Mouse (Mus musculus): ENCODE measurements around the gene Plpp4. TPM values are rescaled to one million over a fixed set of nuclear protein-coding genes. Genes with fewer than 3 reads are reported as not detected.

Plpp4 gene
- polyA plus RNA-seq, 1 experiment = not detected

DNA sequence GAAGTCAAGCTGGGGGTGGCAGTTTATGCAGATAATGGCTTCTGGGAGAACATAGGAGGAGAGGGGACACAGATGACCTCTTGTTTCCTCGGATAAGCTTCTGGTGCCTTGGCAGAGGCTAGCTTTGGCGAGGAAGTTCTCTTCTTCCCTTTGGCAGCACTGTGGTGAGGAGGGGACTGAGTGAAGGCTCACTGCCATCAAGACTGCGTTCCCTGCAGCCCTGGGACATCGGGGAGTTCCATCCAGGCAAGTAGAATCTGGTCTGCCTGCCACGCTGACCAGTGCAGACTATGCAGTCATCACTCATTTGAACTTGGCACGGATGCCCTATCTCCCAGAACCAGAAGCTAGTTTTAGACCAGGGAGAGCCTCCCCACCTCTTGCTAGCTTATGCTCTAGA, 2.4 kb downstream of the Plpp4 start:
- no peak for TF ChIP-seq POLR2A (IDR thresholded peaks at IDR 0.05; ENCODE audit: low read depth, low read length)
- TF ChIP-seq CTCF (IDR thresholded peaks at IDR 0.05; ENCODE audit: extremely low read depth, insufficient read depth, insufficient read length, insufficient replicate concordance) = no peak
- 69% methylated on average over 6 of the region's 6 CpGs for WGBS
- Histone ChIP-seq H3K36me3 (ENCODE audit: control insufficient read depth, insufficient read depth, low read length) (no peaks in the 10 kb centered on the region), H3K4me1 (ENCODE audit: control insufficient read depth, insufficient read depth, insufficient read length) (no peaks in the 10 kb centered on the region), H3K27ac (ENCODE audit: insufficient read depth, low read length) (no peak overlapping the region), H3K4me3 (ENCODE audit: extremely low read depth, insufficient read depth, insufficient read length) (no peak overlapping the region), H3K27me3 (ENCODE audit: control insufficient read depth, insufficient read depth, low read length) (no peaks in the 10 kb centered on the region)
- no peak for DNase-seq (ENCODE audit: low read depth in 1 of 2, low spot score in 2 of 2)

DNA sequence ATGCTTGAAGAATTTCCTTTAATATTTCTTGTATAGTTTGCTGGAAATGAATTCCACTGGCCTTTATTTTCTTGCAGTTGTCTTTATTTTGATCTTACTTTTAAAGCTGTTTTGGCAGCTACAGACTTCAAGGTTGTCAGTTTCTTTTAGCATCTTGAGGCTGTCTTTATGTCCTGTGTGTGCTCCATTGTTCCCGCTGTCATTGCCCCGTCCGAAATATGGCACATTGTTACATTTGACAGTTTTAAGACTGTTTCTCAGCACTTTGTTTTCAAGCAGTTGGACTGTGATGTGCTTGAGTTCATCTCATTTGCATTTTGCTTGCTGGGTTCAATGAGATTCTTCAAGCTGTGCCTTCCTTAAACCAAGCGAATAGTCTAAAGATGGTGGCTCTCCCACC, 17.0 kb downstream of the Plpp4 start:
- 93% methylated on average over 4 of the region's 4 CpGs for WGBS
- no peak for TF ChIP-seq POLR2A (IDR thresholded peaks at IDR 0.05; ENCODE audit: low read depth, low read length)
- TF ChIP-seq CTCF (IDR thresholded peaks at IDR 0.05; ENCODE audit: extremely low read depth, insufficient read depth, insufficient read length, insufficient replicate concordance) = no peak
- DNase-seq (ENCODE audit: low read depth in 1 of 2, low spot score in 2 of 2) = no peak
- Histone ChIP-seq H3K36me3 (ENCODE audit: control insufficient read depth, insufficient read depth, low read length) (no peaks in the 10 kb centered on the region), H3K4me1 (ENCODE audit: control insufficient read depth, insufficient read depth, insufficient read length) (no peaks in the 10 kb centered on the region), H3K4me3 (ENCODE audit: extremely low read depth, insufficient read depth, insufficient read length) (no peak overlapping the region), H3K27me3 (ENCODE audit: control insufficient read depth, insufficient read depth, low read length) (no peaks in the 10 kb centered on the region), H3K27ac (ENCODE audit: insufficient read depth, low read length) (no peak overlapping the region)

DNA sequence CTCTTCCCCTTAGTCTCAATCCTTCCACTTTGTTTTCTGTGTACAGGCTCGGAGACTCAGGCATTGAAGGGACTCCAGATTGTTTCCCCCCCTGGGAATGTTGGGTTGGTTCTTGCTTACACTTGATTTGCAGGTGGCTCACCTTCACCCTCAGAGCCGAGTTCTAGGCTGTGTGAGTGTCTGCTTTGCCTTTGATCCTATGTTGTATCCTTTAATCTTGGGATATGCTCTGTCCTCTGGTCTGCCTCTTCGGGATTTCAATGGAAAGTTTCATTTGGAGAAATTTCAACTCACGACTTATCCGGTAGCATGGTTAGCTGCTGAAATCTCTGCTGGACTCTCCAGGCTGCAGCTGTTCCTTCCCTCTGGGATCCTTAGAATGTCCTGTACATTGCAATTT, 17.9 kb downstream of the Plpp4 start:
- H3K4me3 ChIP-seq (ENCODE audit: extremely low read depth, insufficient read depth, insufficient read length) = no peak overlapping the region
- TF ChIP-seq CTCF (IDR thresholded peaks at IDR 0.05; ENCODE audit: extremely low read depth, insufficient read depth, insufficient read length, insufficient replicate concordance) (no peak), POLR2A (IDR thresholded peaks at IDR 0.05; ENCODE audit: low read depth, low read length) (no peak)
- H3K36me3 ChIP-seq (ENCODE audit: control insufficient read depth, insufficient read depth, low read length) = no peaks in the 10 kb centered on the region
- DNase-seq (ENCODE audit: low read depth in 1 of 2, low spot score in 2 of 2) = no peak
- H3K4me1 ChIP-seq (ENCODE audit: control insufficient read depth, insufficient read depth, insufficient read length) = no peaks in the 10 kb centered on the region
- H3K27me3 ChIP-seq (ENCODE audit: control insufficient read depth, insufficient read depth, low read length) = no peaks in the 10 kb centered on the region
- H3K27ac ChIP-seq (ENCODE audit: insufficient read depth, low read length) = no peak overlapping the region
- WGBS = 84% methylated on average over 5 of the region's 5 CpGs

DNA sequence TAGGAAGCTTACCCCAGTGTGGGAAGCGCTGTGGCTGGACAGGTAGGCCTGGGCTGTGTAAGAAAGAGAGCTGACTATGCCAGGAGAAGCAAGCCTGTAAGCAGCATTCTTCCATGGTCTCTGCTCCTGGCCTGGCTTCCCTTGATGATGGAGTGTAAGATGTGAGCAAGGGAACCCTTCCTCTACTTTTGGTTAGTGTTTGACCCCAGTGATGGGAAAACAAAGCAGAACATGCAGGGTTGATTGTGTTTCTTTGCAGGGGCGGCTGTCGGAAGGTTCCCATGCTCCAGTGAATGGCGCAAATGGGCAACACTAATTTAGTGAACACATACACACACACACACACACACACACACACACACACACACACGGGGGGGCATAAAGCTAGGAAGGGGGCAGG, 20.9 kb downstream of the Plpp4 start:
- WGBS = 87% methylated on average over 5 of the region's 5 CpGs
- Histone ChIP-seq H3K27me3 (ENCODE audit: control insufficient read depth, insufficient read depth, low read length) (no peaks in the 10 kb centered on the region), H3K4me1 (ENCODE audit: control insufficient read depth, insufficient read depth, insufficient read length) (no peaks in the 10 kb centered on the region), H3K36me3 (ENCODE audit: control insufficient read depth, insufficient read depth, low read length) (no peaks in the 10 kb centered on the region), H3K4me3 (ENCODE audit: extremely low read depth, insufficient read depth, insufficient read length) (no peak overlapping the region), H3K27ac (ENCODE audit: insufficient read depth, low read length) (no peak overlapping the region)
- TF ChIP-seq CTCF (IDR thresholded peaks at IDR 0.05; ENCODE audit: extremely low read depth, insufficient read depth, insufficient read length, insufficient replicate concordance) (no peak), POLR2A (IDR thresholded peaks at IDR 0.05; ENCODE audit: low read depth, low read length) (no peak)
- DNase-seq (ENCODE audit: low read depth in 1 of 2, low spot score in 2 of 2) = no peak

DNA sequence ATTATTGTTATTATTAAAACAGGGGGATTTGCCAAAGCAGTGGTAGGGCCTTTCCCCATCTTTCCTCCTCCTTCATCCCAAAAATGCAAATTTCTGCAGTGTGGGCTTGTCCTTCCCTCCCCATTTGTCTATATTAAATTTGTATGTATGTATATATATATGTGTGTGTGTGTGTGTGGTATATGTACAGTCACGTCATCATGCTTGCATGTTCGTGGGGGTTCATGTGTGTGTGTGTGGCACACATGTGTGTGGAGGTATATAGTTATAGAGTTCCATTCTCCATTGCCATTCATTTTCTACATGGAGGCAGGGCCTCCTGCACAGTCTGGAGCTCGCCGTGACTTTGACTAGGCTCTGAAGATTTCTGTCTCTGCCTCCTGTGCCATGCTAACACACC, 22.0 kb downstream of the Plpp4 start:
- no peak for DNase-seq (ENCODE audit: low read depth in 1 of 2, low spot score in 2 of 2)
- WGBS = 93% methylated on average over 4 of the region's 4 CpGs
- no peak overlapping the region for H3K4me3 ChIP-seq (ENCODE audit: extremely low read depth, insufficient read depth, insufficient read length)
- H3K27ac ChIP-seq (ENCODE audit: insufficient read depth, low read length) = no peak overlapping the region
- TF ChIP-seq POLR2A (IDR thresholded peaks at IDR 0.05; ENCODE audit: low read depth, low read length) (no peak), CTCF (IDR thresholded peaks at IDR 0.05; ENCODE audit: extremely low read depth, insufficient read depth, insufficient read length, insufficient replicate concordance) (no peak)
- H3K27me3 ChIP-seq (ENCODE audit: control insufficient read depth, insufficient read depth, low read length) = no peaks in the 10 kb centered on the region
- no peaks in the 10 kb centered on the region for H3K36me3 ChIP-seq (ENCODE audit: control insufficient read depth, insufficient read depth, low read length)
- no peaks in the 10 kb centered on the region for H3K4me1 ChIP-seq (ENCODE audit: control insufficient read depth, insufficient read depth, insufficient read length)

DNA sequence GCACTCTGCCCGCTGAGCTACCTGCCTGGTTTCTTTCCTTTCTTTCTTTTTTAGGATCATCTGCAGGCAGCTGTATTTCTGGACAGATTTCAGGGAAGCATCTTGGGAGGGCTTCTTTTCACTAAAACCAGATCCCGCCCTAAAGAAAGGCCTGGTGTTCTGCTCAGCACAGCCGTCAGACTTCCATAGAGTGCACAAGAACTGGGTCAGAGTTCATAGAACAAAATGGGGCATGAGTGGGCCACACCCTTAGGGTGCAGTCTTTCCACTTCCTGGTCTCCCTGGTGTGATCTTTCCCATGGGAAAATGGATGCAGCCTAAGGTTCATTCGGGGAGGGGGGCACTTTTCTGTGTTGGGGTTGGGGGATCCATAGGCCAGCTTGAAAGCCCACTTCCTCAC, 22.4 kb downstream of the Plpp4 start:
- H3K36me3 ChIP-seq (ENCODE audit: control insufficient read depth, insufficient read depth, low read length) = no peaks in the 10 kb centered on the region
- WGBS = 79% methylated on average over 4 of the region's 4 CpGs
- H3K27me3 ChIP-seq (ENCODE audit: control insufficient read depth, insufficient read depth, low read length) = no peaks in the 10 kb centered on the region
- TF ChIP-seq POLR2A (IDR thresholded peaks at IDR 0.05; ENCODE audit: low read depth, low read length) = no peak
- TF ChIP-seq CTCF (IDR thresholded peaks at IDR 0.05; ENCODE audit: extremely low read depth, insufficient read depth, insufficient read length, insufficient replicate concordance) = no peak
- no peak overlapping the region for H3K27ac ChIP-seq (ENCODE audit: insufficient read depth, low read length)
- DNase-seq (ENCODE audit: low read depth in 1 of 2, low spot score in 2 of 2) = no peak
- H3K4me1 ChIP-seq (ENCODE audit: control insufficient read depth, insufficient read depth, insufficient read length) = no peaks in the 10 kb centered on the region
- no peak overlapping the region for H3K4me3 ChIP-seq (ENCODE audit: extremely low read depth, insufficient read depth, insufficient read length)

DNA sequence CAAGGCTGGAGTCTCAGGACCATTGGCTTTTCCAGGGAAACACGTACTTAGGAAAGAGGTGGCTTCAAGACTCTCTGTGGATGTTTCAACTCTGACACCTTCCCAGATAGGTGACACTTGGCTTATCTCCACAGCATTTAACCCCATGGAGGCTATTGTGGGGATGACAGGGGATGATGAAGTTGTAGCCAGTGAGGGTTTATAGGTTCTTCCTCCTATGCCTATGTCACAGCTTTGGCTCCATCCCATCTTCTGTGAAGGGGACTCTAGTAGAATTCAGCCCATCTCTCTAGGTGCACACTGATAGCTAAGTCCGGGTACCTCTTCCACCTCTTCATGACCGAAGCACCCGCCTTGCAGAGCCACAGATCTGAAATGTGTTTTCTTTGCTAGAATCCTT, 25.1 kb downstream of the Plpp4 start:
- Histone ChIP-seq H3K4me3 (ENCODE audit: extremely low read depth, insufficient read depth, insufficient read length) (no peak overlapping the region), H3K27ac (ENCODE audit: insufficient read depth, low read length) (no peak overlapping the region), H3K36me3 (ENCODE audit: control insufficient read depth, insufficient read depth, low read length) (no peaks in the 10 kb centered on the region), H3K27me3 (ENCODE audit: control insufficient read depth, insufficient read depth, low read length) (no peaks in the 10 kb centered on the region), H3K4me1 (ENCODE audit: control insufficient read depth, insufficient read depth, insufficient read length) (no peaks in the 10 kb centered on the region)
- no peak for DNase-seq (ENCODE audit: low read depth in 1 of 2, low spot score in 2 of 2)
- no peak for TF ChIP-seq CTCF (IDR thresholded peaks at IDR 0.05; ENCODE audit: extremely low read depth, insufficient read depth, insufficient read length, insufficient replicate concordance)
- no peak for TF ChIP-seq POLR2A (IDR thresholded peaks at IDR 0.05; ENCODE audit: low read depth, low read length)
- 79% methylated on average over 4 of the region's 4 CpGs for WGBS
